Mouse (Mus musculus): ENCODE data around the gene Zkscan17. TPM values are rescaled to one million over a fixed set of nuclear protein-coding genes. Genes with fewer than 3 reads are reported as not detected.

Zkscan17 gene
- polyA plus RNA-seq, 2 experiments = 2.3 to 3.4 TPM

- no peak for ATAC-seq (ENCODE audit: insufficient read depth)
- WGBS (ENCODE audit: insufficient replicate concordance) = 73% methylated on average over 12 of the region's 12 CpGs
- no peak for TF ChIP-seq EP300 (IDR thresholded peaks at IDR 0.05; ENCODE audit: low read depth)
- no peak for TF ChIP-seq CTCF (IDR thresholded peaks at IDR 0.05; ENCODE audit: low read depth)
Measured at GRCm38 (mm10) chr11:59437954-59438353, 88.6 kb downstream of the Zkscan17 start.

More at GRCm38 (mm10) chr11:59437954-59438353, 88.6 kb downstream of the Zkscan17 start:
- no peaks in the 10 kb centered on the region for H3K4me1 ChIP-seq (replicated peaks; ENCODE audit: control insufficient read depth in 2 of 2, insufficient read depth in 2 of 2, low read length in 1 of 2)
- no peak overlapping the region for H3K27ac ChIP-seq
- no peaks in the 10 kb centered on the region for H3K27me3 ChIP-seq (ENCODE audit: control insufficient read depth, insufficient read depth, low read length)
- DNase-seq (ENCODE audit: low read depth in 3 of 3, low spot score in 3 of 3) = no peak
- H3K9ac ChIP-seq (replicated peaks) = no peak overlapping the region
- H3K4me2 ChIP-seq (ENCODE audit: low read depth) = no peak overlapping the region
- H3K9me3 ChIP-seq (ENCODE audit: control insufficient read depth, low read length) = no peaks in the 10 kb centered on the region
- no peak overlapping the region for H3K4me3 ChIP-seq (ENCODE audit: insufficient read depth in 1 of 2, low read depth in 2 of 2, low read length in 2 of 2)
- H3K36me3 ChIP-seq (replicated peaks; ENCODE audit: control insufficient read depth, insufficient read depth, low read depth) = no peaks in the 10 kb centered on the region

Other genes starting within 250 kb of the Zkscan17 start
- 0.01 and 0.03 TPM in 2 replicates for gene Wnt3a, start 236.0 kb downstream of the Zkscan17 start, polyA plus RNA-seq (2012; rRNA removed)
- gene Wnt3a, start 236.0 kb downstream of the Zkscan17 start, polyA plus RNA-seq (2014; fragmentation: Nextera tagmentation; extraction: Ambion mirVana) = not detected in 2 replicates
- 0.08 and 0.12 TPM in 2 replicates for gene Wnt9a, start 219.8 kb downstream of the Zkscan17 start, polyA plus RNA-seq (2012; rRNA removed)
- 0.04 and 0.08 TPM in 2 replicates for gene Wnt9a, start 219.8 kb downstream of the Zkscan17 start, polyA plus RNA-seq (2014; fragmentation: Nextera tagmentation; extraction: Ambion mirVana)
- not detected in 2 replicates for gene Prss38, start 151.1 kb downstream of the Zkscan17 start, polyA plus RNA-seq (2012; rRNA removed)
- gene Prss38, start 151.1 kb downstream of the Zkscan17 start, polyA plus RNA-seq (2014; fragmentation: Nextera tagmentation; extraction: Ambion mirVana) = not detected in 2 replicates
- gene Jmjd4, start 76.7 kb downstream of the Zkscan17 start, polyA plus RNA-seq (2012; rRNA removed) = 2.5 and 3.2 TPM in 2 replicates
- gene Jmjd4, start 76.7 kb downstream of the Zkscan17 start, polyA plus RNA-seq (2014; fragmentation: Nextera tagmentation; extraction: Ambion mirVana) = 3.5 and 3.8 TPM in 2 replicates
- 11.2 and 12.4 TPM in 2 replicates for gene Snap47, start 75.6 kb downstream of the Zkscan17 start, polyA plus RNA-seq (2012; rRNA removed)
- gene Snap47, start 75.6 kb downstream of the Zkscan17 start, polyA plus RNA-seq (2014; fragmentation: Nextera tagmentation; extraction: Ambion mirVana) = 21.6 and 26.5 TPM in 2 replicates
- gene Zfp867, start 54.3 kb downstream of the Zkscan17 start, polyA plus RNA-seq (2012; rRNA removed) = 0.38 and 0.51 TPM in 2 replicates
- gene Zfp867, start 54.3 kb downstream of the Zkscan17 start, polyA plus RNA-seq (2014; fragmentation: Nextera tagmentation; extraction: Ambion mirVana) = 1.4 and 1.5 TPM in 2 replicates
- 0.42 and 0.54 TPM in 2 replicates for gene Nlrp3, start 14.8 kb upstream of the Zkscan17 start, polyA plus RNA-seq (2012; rRNA removed)
- gene Nlrp3, start 14.8 kb upstream of the Zkscan17 start, polyA plus RNA-seq (2014; fragmentation: Nextera tagmentation; extraction: Ambion mirVana) = 0.25 and 0.39 TPM in 2 replicates
- not detected in 2 replicates for gene Olfr222, start 49.5 kb upstream of the Zkscan17 start, polyA plus RNA-seq (2012; rRNA removed)
- gene Olfr222, start 49.5 kb upstream of the Zkscan17 start, polyA plus RNA-seq (2014; fragmentation: Nextera tagmentation; extraction: Ambion mirVana) = not detected in 2 replicates
- not detected in 2 replicates for gene Olfr223, start 66.5 kb upstream of the Zkscan17 start, polyA plus RNA-seq (2012; rRNA removed)
- gene Olfr223, start 66.5 kb upstream of the Zkscan17 start, polyA plus RNA-seq (2014; fragmentation: Nextera tagmentation; extraction: Ambion mirVana) = not detected in 2 replicates
- 10.8 and 14.6 TPM in 2 replicates for gene Mprip, start 134.6 kb upstream of the Zkscan17 start, polyA plus RNA-seq (2012; rRNA removed)
- 10.2 and 15.7 TPM in 2 replicates for gene Mprip, start 134.6 kb upstream of the Zkscan17 start, polyA plus RNA-seq (2014; fragmentation: Nextera tagmentation; extraction: Ambion mirVana)

All from liver, embryonic 14.5 days (tissue).